Mouse (Mus musculus) CD8-positive naive resting alpha-beta T cell, adult 2 months (primary cell): ENCODE results near the gene Fn3krp.
A peak's percentile ranks its signal among the peaks of the same experiment; 100 is the strongest.

Experiments
- DNase-seq, 2 experiments: peaks; one replicate each; pipeline ENCODE4 v3.0.0; 2022; ENCODE audit warnings: low read depth in 2 of 2, low spot score in 2 of 2

Fn3krp gene

GRCm38 (mm10) chr11:121442076-121442475 is 20.9 kb downstream of the Fn3krp start:
- no peak for DNase-seq

GRCm38 (mm10) chr11:121451216-121451726 is 30.1 kb downstream of the Fn3krp start:
- no peak for DNase-seq

- DNase-seq: peak; percentile 83 to 92
Measured at GRCm38 (mm10) chr11:121451753-121452635, 30.8 kb downstream of the Fn3krp start, which contains the start of gene Tbcd. TSS of gene Tbcd (plus strand) at chr11:121451949.

- DNase-seq: no peak
Measured at GRCm38 (mm10) chr11:121457874-121458273, 36.7 kb downstream of the Fn3krp start.

GRCm38 (mm10) chr11:121467408-121467807 is 46.2 kb downstream of the Fn3krp start:
- DNase-seq: no peak

- DNase-seq: no peak
Measured at GRCm38 (mm10) chr11:121474831-121475230, 53.6 kb downstream of the Fn3krp start.

GRCm38 (mm10) chr11:121475699-121476415 is 54.7 kb downstream of the Fn3krp start:
- peak; percentile 39 to 64 for DNase-seq

- DNase-seq: no peak
Measured at GRCm38 (mm10) chr11:121479476-121480203, 58.4 kb downstream of the Fn3krp start.
